Mouse (Mus musculus) lung, adult 2 months (tissue): ENCODE measurements around the gene Hist1h4f. TPM values are rescaled to one million over a fixed set of nuclear protein-coding genes. Genes with fewer than 3 reads are reported as not detected.
"Not testable (repeated sequence)": the region's sequence is repeated elsewhere in the genome, so short reads cannot be mapped to it uniquely, and the experiment has no call there.

Experiments
- DNase-seq: peaks from one replicate; pipeline ENCODE4 v3.0.0; 2022
- H3K4me1 ChIP-seq: fragments of 200-500 bp; 2 replicates; pipeline ENCODE4 v1.6.1; 2011; ENCODE audit warnings: low read length; ENCODE audit not compliant: control insufficient read depth, insufficient read depth
- H3K4me3 ChIP-seq: fragments of 200-500 bp; replicated peaks from 2 replicates; pipeline ENCODE3; 2011; ENCODE audit warnings: low read depth, mild to moderate bottlenecking, control low read depth, low read length; ENCODE audit errors: extremely low read depth
- CTCF ChIP-seq: fragments of 200-500 bp; IDR thresholded peaks from 2 replicates; pipeline ENCODE4 v1.5.1; 2011; ENCODE audit warnings: mild to moderate bottlenecking, low read length, control low read depth; ENCODE audit not compliant: insufficient read depth
- POLR2A ChIP-seq: fragments of 200-500 bp; IDR thresholded peaks from 2 replicates; pipeline ENCODE4 v1.6.1; 2011; ENCODE audit warnings: low read depth, mild to moderate bottlenecking, control low read depth, low read length, borderline replicate concordance; ENCODE audit errors: extremely low read depth
- WGBS: fragments of 180-500 bp; shearing (Covaris S2); methylation state at CpG from one replicate; pipeline ENCODE4 v1.1.7; 2018; 5-methylcytosine and 5-hydroxymethylcytosine counted together
- polyA plus RNA-seq: library from polyadenylated mRNA; depleted of rRNA; stranded (reverse); fragments of >200 nt; gene quantifications from 2 replicates; pipeline ENCODE4 v1.2.3, GENCODE M21; 2012

Hist1h4f gene
- polyA plus RNA-seq, 1 experiment: 1.4 TPM

DNA sequence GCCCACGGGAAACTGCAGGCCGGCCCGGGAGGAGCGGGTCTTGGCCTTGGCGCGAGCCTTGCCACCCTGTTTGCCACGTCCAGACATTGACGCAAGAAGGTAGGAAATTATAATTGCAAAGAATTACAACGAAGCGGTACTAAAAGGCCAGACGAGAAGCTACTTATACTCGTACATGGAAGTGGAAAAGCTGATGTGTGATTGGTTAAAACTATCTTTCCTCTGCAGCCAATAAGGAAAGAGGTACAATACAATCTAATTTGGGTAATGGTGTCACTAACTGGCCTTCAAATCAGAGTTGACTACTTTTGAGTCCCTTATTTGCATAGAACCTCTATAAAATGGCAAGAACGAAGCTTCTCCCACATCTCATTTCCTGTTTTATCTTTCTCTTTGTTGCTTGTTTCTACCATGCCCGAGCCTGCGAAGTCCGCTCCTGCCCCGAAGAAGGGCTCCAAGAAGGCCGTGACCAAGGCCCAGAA, 19.6 kb upstream of the Hist1h4f start, which contains the start of the genes Hist1h2ae and Hist1h2bg:
Gene Hist1h2ae (minus strand): TSS at position 199 of the 482 bp plus-strand sequence.
Gene Hist1h2bg (plus strand): TSS at position 375 of the 482 bp plus-strand sequence.
- TF ChIP-seq CTCF (no peak), POLR2A (peak; percentile 56; the same call in 1 of the 2 replicates)
- DNase-seq: peak; percentile 73
- Histone ChIP-seq H3K4me1 (no peaks in the 10 kb centered on the region; the same call in 1 of the 2 replicates), H3K4me3 (peak within 1 kb of the TSS; percentile 80)
- WGBS: under 1% methylated on average over 18 of the region's 18 CpGs

DNA sequence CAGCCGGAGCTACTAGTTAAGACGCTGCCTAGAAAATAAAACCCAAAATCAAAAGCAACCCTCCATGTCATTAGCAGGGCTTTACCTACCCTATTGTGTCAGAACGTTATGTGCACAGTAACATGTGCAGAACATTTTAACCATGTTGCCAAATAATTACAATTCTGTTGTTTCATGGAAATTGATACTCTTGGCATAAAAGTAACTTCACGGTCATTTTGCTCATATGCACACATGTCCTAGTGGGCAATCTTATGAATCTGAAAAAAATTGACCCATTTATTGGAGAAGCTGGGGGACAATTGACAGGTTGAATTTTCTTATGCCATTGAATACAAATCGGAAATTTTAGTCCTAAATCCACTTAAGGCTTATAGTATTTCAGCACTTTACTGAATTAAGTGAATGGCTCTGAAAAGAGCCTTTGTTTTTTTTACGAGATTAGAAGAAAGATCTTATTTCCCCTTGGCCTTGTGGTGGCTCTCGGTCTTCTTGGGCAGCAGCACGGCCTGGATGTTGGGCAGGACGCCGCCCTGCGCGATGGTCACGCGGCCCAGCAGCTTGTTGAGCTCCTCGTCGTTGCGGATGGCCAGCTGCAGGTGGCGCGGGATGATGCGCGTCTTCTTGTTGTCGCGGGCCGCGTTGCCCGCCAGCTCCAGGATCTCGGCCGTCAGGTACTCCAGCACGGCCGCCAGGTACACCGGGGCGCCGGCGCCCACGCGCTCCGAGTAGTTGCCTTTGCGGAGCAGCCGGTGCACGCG, 19.0 kb upstream of the Hist1h4f start:
- H3K4me1 ChIP-seq, DNase-seq, H3K4me3 ChIP-seq: not testable (repeated sequence)
- 1% methylated on average over 29 of the region's 41 CpGs for WGBS

DNA sequence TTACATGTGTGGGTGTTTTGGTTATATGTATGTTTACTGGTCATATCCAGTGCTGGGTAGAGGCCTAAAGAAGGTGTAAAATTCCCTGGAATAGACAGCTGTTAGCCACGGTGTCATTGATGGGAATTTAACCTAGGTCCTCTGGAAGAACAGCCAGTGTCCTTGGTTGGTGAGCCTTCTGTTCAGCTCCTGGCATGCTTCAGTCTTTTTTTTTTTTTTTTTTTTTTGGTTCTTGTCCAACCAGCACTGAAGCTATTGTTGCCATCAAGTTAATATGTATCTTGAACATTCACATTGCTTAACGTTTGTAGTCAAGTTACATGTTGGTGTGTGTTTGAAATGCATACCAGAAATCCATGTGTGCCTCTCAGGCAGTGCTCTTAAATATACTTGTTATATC, 13.0 kb upstream of the Hist1h4f start:
- WGBS: 74% methylated on average over 2 of the region's 2 CpGs
- H3K4me3 ChIP-seq: no peak overlapping the region
- H3K4me1 ChIP-seq: no peaks in the 10 kb centered on the region; the same call in 1 of the 2 replicates
- no peak for TF ChIP-seq POLR2A
- TF ChIP-seq CTCF: no peak
- DNase-seq: no peak

DNA sequence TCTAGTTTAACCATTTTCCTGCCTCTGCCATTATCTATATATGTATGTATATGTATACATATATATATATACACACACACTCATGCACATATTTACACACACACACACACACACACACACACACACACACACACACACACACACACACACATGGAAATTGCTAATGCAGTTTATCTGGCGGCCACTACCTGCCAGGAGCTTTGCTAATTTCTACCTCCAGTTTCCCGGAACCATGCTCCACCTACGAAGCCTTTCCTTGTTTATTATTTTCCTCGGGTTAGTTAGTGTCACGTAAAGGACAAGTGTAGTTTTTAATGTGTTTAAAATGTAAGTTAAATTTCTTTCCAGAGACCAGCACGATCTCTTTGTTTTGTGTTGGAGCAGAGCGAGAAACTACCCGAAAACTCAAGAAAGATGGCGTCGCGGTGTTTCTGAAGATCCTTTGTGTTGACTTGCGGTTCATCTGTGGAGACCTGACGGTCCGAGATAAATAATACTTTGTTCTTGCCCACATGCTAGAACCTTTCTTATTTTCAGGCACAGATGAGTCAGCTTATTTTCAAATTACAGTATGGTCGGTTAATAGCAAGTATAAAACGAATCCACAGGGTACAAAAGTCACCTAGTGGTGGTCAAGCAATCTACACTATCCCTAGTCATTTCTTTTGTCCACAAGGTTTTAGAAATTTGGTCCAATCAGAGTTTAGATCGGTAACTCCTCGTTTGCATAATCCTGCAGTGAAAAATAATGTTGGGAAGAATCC, 11.4 kb upstream of the Hist1h4f start:
- TF ChIP-seq POLR2A (peak; percentile 26; the same call in 1 of the 2 replicates), CTCF (peak; percentile 19; the same call in 1 of the 2 replicates)
- DNase-seq: no peak
- Histone ChIP-seq H3K4me3 (peak overlapping the region; percentile 65), H3K4me1 (no peaks in the 10 kb centered on the region; the same call in 1 of the 2 replicates)
- 2% methylated on average over 18 of the region's 18 CpGs for whole genome bisulfite sequencing

DNA sequence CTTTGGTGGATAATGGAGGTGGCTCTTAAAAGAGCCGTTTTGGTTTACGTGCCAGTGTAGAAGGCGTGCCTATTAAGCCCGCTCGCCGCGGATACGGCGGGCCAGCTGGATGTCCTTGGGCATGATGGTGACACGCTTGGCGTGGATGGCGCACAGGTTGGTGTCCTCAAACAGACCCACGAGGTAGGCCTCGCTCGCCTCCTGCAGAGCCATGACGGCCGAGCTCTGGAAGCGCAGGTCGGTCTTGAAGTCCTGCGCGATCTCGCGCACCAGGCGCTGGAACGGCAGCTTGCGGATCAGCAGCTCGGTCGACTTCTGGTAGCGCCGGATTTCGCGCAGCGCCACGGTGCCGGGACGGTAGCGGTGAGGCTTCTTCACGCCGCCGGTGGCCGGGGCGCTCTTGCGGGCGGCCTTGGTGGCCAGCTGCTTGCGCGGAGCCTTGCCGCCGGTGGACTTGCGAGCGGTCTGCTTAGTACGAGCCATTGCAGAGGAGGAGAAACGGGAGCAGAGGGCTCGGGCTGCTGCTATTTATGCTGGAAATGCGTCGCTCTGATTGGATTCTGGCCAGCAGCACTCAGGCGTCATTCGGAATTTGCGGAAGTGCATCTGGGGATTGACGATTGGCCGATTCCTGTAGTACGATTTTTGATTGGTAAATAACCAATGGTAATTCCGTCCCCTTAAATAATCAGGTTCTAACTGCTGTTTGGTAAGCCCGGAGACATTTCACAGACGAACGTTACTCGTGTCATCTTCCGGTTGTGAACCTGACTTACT, 10.6 kb upstream of the Hist1h4f start, which contains the start of gene Hist1h3e:
Gene Hist1h3e (minus strand): TSS at position 487 of the 777 bp plus-strand sequence.
- WGBS: under 1% methylated on average over 56 of the region's 67 CpGs
- DNase-seq: peak; percentile 90
- peak; percentile 95 for TF ChIP-seq POLR2A
- H3K4me1 ChIP-seq: not testable (repeated sequence)
- peak within 1 kb of the TSS; percentile 65 for H3K4me3 ChIP-seq

DNA sequence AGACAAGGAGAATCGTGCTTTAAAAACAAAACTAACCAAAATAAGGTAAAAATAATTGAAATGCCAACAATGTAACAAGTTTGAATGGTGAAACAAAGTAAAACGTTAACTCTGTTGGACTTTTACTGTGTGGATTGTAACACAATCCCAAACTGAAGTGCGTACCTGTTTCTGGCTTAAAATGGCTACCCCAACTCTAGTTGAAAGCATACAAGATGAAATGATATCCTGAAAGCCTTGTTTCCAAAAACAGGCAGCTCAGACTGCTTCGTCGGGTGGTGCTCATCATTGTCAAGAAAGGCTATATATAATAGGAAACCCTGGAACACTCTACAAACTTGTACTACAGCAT, 10.1 kb upstream of the Hist1h4f start:
- H3K4me1 ChIP-seq, H3K4me3 ChIP-seq, DNase-seq: not testable (repeated sequence)
- WGBS: 0% methylated on average over 2 of the region's 5 CpGs

DNA sequence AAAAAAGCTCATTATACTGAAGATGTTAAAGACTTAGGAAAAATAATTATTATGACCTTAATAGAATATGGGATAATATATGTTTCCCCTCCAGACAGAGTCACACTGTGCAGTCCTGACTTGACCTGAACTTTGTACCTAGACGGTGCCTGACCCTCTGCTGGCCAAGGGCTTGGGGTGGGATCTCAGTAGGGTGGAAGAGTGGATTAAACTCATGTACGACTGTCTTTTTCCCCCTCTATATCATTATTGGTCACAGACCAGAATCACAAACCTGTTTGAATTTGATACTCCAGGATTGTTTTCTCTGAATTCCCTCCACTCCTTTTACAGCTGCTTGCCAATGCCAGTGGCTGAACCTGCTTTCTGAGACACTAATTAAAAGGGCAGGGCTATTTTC, 9.3 kb upstream of the Hist1h4f start:
- 32% methylated on average over 2 of the region's 2 CpGs for WGBS
- DNase-seq, H3K4me3 ChIP-seq, H3K4me1 ChIP-seq: not testable (repeated sequence)

DNA sequence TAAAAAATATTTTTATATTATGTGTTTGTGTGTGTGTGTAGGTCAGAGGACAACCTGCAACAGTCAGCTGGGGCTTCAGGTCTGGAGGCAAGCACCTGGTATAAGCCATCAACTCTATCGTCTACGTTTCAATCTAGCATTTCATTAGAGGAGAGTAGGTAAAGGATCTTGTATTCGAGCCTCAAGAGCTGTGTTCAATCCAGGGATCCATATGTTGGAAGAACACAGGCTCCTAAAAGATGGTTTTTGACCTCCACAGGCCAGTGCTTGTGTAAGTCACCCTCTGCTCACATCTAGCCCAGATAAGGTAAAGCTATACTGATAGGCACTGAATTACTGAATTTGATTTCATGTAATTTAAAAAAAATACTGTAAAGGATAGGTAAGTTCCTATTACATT, 5.5 kb upstream of the Hist1h4f start:
- no peak for DNase-seq
- TF ChIP-seq POLR2A: no peak
- TF ChIP-seq CTCF: no peak
- Histone ChIP-seq H3K4me3 (no peak overlapping the region), H3K4me1 (peaks cover 5% of the 10 kb centered on the region)
- 64% methylated on average over 3 of the region's 3 CpGs for WGBS

DNA sequence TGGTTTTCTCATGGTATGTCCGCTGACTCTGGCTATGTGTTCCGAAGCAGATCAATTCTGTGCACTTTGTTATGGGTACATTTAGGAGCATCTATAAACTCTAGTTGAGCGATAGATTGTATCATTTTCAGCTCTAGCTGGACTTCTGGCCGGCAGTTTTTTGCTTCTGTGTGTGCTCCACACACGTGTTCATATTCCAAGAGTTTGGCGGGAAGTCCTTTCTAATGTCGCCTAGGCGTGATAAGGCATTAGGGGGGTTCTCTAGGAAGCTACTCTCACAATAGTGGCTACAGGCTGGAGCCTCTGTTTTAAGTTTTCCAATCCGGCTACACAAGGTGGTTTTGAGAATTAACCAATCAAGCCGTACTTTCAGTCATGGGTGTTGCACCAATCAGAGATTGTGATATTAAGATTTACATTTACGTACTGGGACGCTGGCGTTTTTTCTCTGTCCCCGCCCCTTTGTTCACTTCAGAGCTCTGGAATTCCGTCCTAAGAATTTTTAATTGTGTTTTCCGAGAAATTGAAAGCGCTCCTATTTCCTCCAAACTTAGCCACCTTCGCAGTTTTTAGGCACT, 4.5 kb upstream of the Hist1h4f start:
- Histone ChIP-seq H3K4me3 (peak overlapping the region; percentile 73), H3K4me1 (peaks cover 5% of the 10 kb centered on the region)
- peak; percentile 59 for DNase-seq
- no peak for TF ChIP-seq CTCF
- peak; percentile 30; the same call in 1 of the 2 replicates for TF ChIP-seq POLR2A
- WGBS: under 1% methylated on average over 18 of the region's 18 CpGs
